Mouse (Mus musculus): ENCODE results near the gene Tmem120a.

The Tmem120a gene

GRCm38 (mm10) chr5:135730916-135731315 is 13.3 kb downstream of the Tmem120a start:
- no peak for DNase-seq

- DNase-seq = no peak
Observed at GRCm38 (mm10) chr5:135730278-135730677, 14.0 kb downstream of the Tmem120a start.

- DNase-seq = no peak
Observed at GRCm38 (mm10) chr5:135729351-135729750, 14.9 kb downstream of the Tmem120a start.

- DNase-seq = no peak
Observed at GRCm38 (mm10) chr5:135728361-135728760, 15.9 kb downstream of the Tmem120a start.

GRCm38 (mm10) chr5:135727871-135728270 is 16.4 kb downstream of the Tmem120a start:
- DNase-seq = no peak

- no peak for DNase-seq
Observed at GRCm38 (mm10) chr5:135726641-135727346, 17.5 kb downstream of the Tmem120a start.

- DNase-seq = no peak
Observed at GRCm38 (mm10) chr5:135725991-135726390, 18.3 kb downstream of the Tmem120a start.

- DNase-seq = no peak
Observed at GRCm38 (mm10) chr5:135725391-135725841, 18.8 kb downstream of the Tmem120a start.

GRCm38 (mm10) chr5:135724536-135725322 is 19.5 kb downstream of the Tmem120a start:
- peak; percentile 39 to 59 for DNase-seq

GRCm38 (mm10) chr5:135723165-135723751 is 21.0 kb downstream of the Tmem120a start:
- DNase-seq = no peak

GRCm38 (mm10) chr5:135722121-135722520 is 22.1 kb downstream of the Tmem120a start:
- DNase-seq = peak; percentile 85 to 88

- DNase-seq = no peak
Observed at GRCm38 (mm10) chr5:135721076-135721475, 23.2 kb downstream of the Tmem120a start.

GRCm38 (mm10) chr5:135720121-135720520 is 24.1 kb downstream of the Tmem120a start:
- no peak for DNase-seq

GRCm38 (mm10) chr5:135719586-135720120 is 24.6 kb downstream of the Tmem120a start:
- no peak for DNase-seq

- DNase-seq = peak; percentile 34 to 36
Observed at GRCm38 (mm10) chr5:135715624-135716023, 28.6 kb downstream of the Tmem120a start.

- peak; percentile 80 to 82 for DNase-seq
Observed at GRCm38 (mm10) chr5:135713441-135714218, 30.6 kb downstream of the Tmem120a start.

- DNase-seq = no peak
Observed at GRCm38 (mm10) chr5:135712803-135713202, 31.4 kb downstream of the Tmem120a start.

GRCm38 (mm10) chr5:135711582-135712355 is 32.5 kb downstream of the Tmem120a start:
- DNase-seq = no peak

- no peak for DNase-seq
Observed at GRCm38 (mm10) chr5:135710599-135711214, 33.5 kb downstream of the Tmem120a start.

GRCm38 (mm10) chr5:135709716-135710115 is 34.5 kb downstream of the Tmem120a start:
- DNase-seq = no peak

GRCm38 (mm10) chr5:135707855-135708254 is 36.4 kb downstream of the Tmem120a start:
- no peak for DNase-seq
